Mouse (Mus musculus) CH12F3 (cell line): ENCODE measurements around the gene Camk1d.

Experiments
- in situ Hi-C: fragments of 300-500 bp; cut with MboI; formaldehyde crosslinking; loops from 2 replicates; pipeline ENCODE4 v1.14.3; 2020; ENCODE audit warnings: low sequenced_read_pairs

Camk1d gene

GRCm38 (mm10) chr2:5670146-5670545, 44.2 kb downstream of the Camk1d start:
- in situ Hi-C loops: no loop called here

DNA sequence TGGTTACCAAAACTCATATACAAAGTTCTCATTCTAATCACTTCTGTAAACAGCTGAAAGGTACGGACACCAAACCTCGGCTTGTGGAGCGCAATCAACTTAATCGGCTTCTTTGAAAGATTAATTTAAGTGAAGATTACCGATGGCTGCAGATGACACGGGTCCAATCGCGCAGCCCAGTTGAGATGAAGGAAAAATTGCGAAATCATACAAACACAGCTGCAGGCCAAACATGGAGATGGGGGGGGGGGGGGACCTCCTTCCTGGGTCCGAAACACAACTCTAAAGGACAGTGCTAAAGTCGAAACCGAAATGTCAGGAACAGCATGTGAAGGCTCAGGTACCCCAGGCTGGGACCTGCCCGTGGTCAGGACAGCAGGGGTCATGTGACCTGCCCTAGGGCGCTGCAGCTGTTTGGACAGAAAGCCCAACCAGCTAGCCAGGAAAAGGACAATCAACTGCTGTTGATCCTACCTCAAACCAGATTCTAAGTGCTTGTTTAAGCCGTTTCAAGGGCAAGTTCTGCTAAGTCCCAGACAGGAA, 44.7 kb downstream of the Camk1d start:
- in situ Hi-C loops: no loop called here

- in situ Hi-C loops: no loop called here
Measured at GRCm38 (mm10) chr2:5668940-5669339, 45.4 kb downstream of the Camk1d start.

DNA sequence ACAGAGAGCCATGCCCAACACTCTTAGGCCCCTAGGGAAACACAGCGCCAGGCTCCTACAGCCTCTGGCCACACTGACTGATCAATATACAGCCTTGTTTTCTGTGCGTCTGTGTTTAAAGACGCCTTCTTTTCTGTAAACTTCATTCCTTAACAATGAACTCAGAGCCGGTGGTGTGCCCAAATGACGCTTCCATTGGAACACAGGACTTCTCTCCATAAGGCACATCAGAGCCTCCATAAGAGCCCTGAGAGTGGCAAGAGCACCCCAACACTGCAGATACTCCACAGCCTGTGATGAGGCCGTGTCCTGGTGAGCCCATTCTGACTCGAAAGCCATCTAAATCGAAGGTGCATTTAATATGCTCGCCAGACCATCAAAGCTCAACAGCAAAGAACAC, 50.8 kb downstream of the Camk1d start:
- in situ Hi-C loops: no loop called here

GRCm38 (mm10) chr2:5661946-5662345, 52.4 kb downstream of the Camk1d start:
- in situ Hi-C loops: no loop called here

GRCm38 (mm10) chr2:5658000-5658399, 56.3 kb downstream of the Camk1d start:
- in situ Hi-C loops: no loop called here

GRCm38 (mm10) chr2:5656326-5656725, 58.0 kb downstream of the Camk1d start:
- in situ Hi-C loops: no loop called here

GRCm38 (mm10) chr2:5652071-5652470, 62.2 kb downstream of the Camk1d start:
- in situ Hi-C loops: no loop called here

GRCm38 (mm10) chr2:5651285-5651870, 62.9 kb downstream of the Camk1d start:
- in situ Hi-C loops: no loop called here

DNA sequence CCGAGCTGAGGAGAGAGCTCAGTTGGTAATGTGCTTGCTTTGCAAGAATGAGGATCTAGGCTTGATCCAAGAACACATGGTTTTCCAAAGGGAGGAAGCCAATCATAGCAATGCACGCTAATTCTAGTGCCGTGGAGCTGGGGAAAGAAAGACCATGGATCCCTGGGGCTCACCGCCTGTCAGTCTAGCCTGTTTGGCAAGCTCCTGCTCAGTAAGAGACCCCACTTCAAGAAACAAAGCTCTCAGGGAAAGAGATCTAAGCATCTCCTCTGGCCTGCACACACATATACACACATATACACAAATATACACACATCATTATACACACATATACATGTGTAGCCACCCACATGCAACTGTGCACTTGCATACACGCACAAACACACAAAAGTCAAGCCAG, 65.1 kb downstream of the Camk1d start:
- in situ Hi-C loops: no loop called here

- in situ Hi-C loops: no loop called here
Measured at GRCm38 (mm10) chr2:5648764-5649163, 65.6 kb downstream of the Camk1d start.

DNA sequence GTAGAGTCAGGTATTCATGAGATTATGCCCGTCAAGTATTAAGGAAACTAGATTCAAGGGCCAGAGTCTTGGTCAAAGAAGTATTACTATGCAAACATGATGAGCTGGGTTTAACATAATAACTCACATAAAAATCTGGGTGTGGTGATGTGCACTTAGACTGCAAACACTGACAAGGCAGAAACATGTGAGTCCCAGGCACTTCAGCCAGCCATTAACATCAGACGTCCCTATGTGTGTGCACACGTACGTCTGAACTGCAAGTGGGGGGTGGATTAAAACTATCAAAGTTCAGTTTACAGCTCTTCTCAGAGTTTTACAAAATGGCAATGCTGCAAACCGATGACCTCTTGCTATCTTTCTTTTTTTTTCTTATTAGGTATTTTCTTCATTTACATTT, 68.0 kb downstream of the Camk1d start:
- in situ Hi-C loops: no loop called here

GRCm38 (mm10) chr2:5645584-5645983, 68.7 kb downstream of the Camk1d start:
- in situ Hi-C loops: no loop called here

DNA sequence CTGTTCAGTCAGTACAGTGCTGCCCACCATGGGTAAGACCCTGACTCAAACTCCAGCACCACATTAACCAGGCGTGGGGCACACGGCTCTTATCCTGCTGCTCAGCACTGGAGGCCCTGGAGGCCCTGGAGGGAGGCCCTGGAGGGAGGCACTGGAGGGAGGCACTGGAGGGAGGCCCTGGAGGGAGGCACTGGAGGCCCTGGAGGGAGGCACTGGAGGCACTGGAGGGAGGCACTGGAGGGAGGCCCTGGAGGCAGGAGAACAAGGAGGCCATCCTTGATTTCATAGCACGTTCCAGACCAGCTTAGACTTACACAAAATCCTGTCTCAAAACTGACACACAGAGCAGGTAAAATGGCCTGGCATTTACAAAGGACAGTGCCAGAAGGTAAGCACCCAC, 70.4 kb downstream of the Camk1d start:
- in situ Hi-C loops: no loop called here

- in situ Hi-C loops: no loop called here
Measured at GRCm38 (mm10) chr2:5643226-5643625, 71.1 kb downstream of the Camk1d start.

- in situ Hi-C loops: no loop called here
Measured at GRCm38 (mm10) chr2:5642624-5643023, 71.7 kb downstream of the Camk1d start.

- in situ Hi-C loops: no loop called here
Measured at GRCm38 (mm10) chr2:5641678-5642077, 72.6 kb downstream of the Camk1d start.

DNA sequence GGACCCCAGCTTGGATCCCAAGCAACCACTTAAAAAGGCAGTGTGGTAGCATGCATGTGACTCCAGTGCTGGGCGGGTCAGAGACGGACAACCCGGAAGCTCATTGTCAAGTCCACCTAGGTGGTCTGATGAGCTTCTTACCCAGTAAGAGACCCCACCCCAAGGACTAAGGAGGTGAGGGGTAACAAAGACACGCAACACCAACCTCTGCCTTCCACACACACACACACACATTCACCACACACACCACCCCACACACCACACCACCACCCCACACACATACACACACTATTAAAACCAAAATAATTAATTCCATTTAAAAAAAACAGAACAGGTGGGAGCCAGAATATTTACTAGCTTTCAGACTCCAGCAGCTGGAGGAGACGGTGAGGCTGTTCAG, 73.7 kb downstream of the Camk1d start:
- in situ Hi-C loops: no loop called here

DNA sequence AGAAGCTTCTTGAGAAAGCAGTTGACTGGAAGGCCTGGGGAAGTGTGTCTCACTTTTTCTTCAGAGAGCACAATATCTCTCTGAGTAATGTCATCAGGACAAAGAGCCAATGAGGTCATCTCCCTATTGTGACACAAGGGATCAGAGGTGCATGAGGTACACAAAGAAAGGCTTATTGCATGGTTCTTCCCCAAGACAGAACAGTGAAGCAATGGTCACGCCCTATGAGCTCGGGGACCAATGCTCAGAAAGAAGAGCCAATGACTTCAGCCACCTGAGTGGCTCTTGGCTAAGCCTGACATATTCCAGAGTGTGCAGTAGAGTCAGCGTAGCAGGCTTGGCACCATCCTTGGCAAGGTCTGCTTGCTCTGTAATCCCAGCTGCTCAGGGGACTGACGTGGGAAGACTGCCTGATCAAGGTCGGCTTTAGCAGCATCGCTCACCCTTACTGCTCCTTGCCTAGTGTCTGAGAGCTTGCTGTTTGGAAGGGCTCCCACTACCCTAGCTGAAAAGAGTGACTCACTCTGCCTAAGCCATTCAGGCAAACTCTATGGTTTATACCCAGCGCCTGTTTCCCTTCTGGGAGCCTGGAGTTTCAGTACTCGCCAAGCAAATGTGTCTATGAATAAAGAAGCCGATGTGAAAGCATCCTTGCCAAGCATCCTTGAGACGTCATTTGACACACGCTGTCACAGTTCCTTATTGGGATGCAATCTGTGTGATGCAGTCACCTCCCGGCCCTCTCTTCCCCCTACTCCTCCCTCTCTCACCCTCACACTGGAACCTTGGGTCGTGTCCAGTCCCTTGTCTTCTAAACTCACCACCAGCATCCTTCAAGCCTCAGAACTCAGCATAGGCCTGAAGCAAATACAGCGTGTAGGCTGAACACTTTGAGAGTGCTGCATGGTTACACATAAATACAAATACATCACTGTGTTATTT, 77.2 kb downstream of the Camk1d start:
- in situ Hi-C loops: no loop called here

- in situ Hi-C loops: no loop called here
Measured at GRCm38 (mm10) chr2:5632355-5632684, 82.0 kb downstream of the Camk1d start.

GRCm38 (mm10) chr2:5631676-5632354, 82.5 kb downstream of the Camk1d start:
- in situ Hi-C loops: no loop called here

DNA sequence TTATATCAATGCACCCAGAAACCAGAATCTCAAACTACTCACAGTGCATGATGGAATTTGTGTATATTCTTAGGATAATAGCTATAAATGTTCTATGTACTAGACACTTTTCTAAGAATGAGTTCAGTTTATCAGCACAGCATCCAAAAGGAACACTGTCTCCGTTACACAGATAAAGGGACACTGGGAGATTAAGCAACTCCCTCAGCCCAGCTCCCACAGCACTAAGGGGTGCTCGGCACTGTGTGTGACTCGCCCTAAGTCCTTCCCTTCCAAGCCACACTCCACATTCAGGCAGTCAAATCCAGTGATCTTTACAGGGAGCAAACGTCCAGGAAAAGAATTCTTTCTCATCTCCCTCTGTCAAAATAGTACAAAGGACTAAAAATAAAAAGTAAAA, 83.6 kb downstream of the Camk1d start:
- in situ Hi-C loops: no loop called here
